Mouse (Mus musculus) heart, embryonic 13.5 days (tissue): ENCODE data around the gene Stim1. TPM values are rescaled to one million over a fixed set of nuclear protein-coding genes. Genes with fewer than 3 reads are reported as not detected.

ENCODE experiments used
- ATAC-seq: fragments of 200-750 bp; cut with Nextera tagmentation; 2 replicates; pipeline ENCODE4 v1.8.0; 2017; ENCODE audit warnings: moderate TSS enrichment; ENCODE audit not compliant: insufficient number of reproducible peaks, low FRiP score, low TSS enrichment; ENCODE audit errors: extremely low read depth
- H3K27ac ChIP-seq: fragments of 300-500 bp; sonication (generic); replicated peaks from 2 replicates; pipeline ENCODE4 v1.5.1; 2015; ENCODE audit warnings: moderate library complexity, mild to moderate bottlenecking, inconsistent platforms
- H3K27me3 ChIP-seq: fragments of 300-500 bp; sonication (generic); replicated peaks from 2 replicates; pipeline ENCODE4 v1.6.1; 2015; ENCODE audit warnings: mild to moderate bottlenecking, inconsistent platforms
- H3K36me3 ChIP-seq: fragments of 300-500 bp; sonication (generic); 2 replicates; pipeline ENCODE4 v1.6.1; 2015; ENCODE audit warnings: mild to moderate bottlenecking, inconsistent platforms
- H3K4me1 ChIP-seq: fragments of 300-500 bp; sonication (generic); 2 replicates; pipeline ENCODE4 v1.6.1; 2015; ENCODE audit warnings: inconsistent platforms
- H3K4me2 ChIP-seq: fragments of 300-500 bp; sonication (generic); 2 replicates; pipeline ENCODE4 v1.6.1; 2015; ENCODE audit warnings: inconsistent platforms, mild to moderate bottlenecking, moderate library complexity
- H3K4me3 ChIP-seq: fragments of 300-500 bp; sonication (generic); 2 replicates; pipeline ENCODE4 v1.5.1; 2015; ENCODE audit warnings: moderate library complexity, mild to moderate bottlenecking, inconsistent platforms
- H3K9ac ChIP-seq: fragments of 300-500 bp; sonication (generic); 2 replicates; pipeline ENCODE4 v1.6.1; 2015; ENCODE audit warnings: inconsistent platforms, mild to moderate bottlenecking, moderate library complexity
- H3K9me3 ChIP-seq: fragments of 300-500 bp; sonication (generic); 2 replicates; pipeline ENCODE4 v1.6.1; 2016; ENCODE audit warnings: inconsistent platforms
- WGBS: fragments of 180-500 bp; shearing (Covaris S2); methylation state at CpG from one replicate; pipeline ENCODE4 v1.1.7; 2015; ENCODE audit warnings: mixed read lengths; 5-methylcytosine and 5-hydroxymethylcytosine counted together
- polyA plus RNA-seq: library from polyadenylated mRNA; unstranded; fragments of >200 nt; fragmentation: Nextera tagmentation; extraction: Ambion mirVana; gene quantifications from 2 replicates; pipeline ENCODE4 v1.2.1, GENCODE M21; 2015

Stim1 gene
- polyA plus RNA-seq, 1 experiment from 2014 or later, result 13.0 TPM

GRCm38 (mm10) chr7:102239591-102239990 is 28.0 kb upstream of the Stim1 start:
- H3K27ac ChIP-seq, result no peak overlapping the region
- no peak overlapping the region for H3K4me3 ChIP-seq
- H3K4me2 ChIP-seq, result no peak overlapping the region
- peaks cover 29% of the 10 kb centered on the region for H3K4me1 ChIP-seq
- no peaks in the 10 kb centered on the region for H3K9me3 ChIP-seq
- ATAC-seq, result no peak
- peaks cover 80% of the 10 kb centered on the region for H3K36me3 ChIP-seq
- WGBS, result 73% methylated on average over 16 of the region's 16 CpGs
- H3K9ac ChIP-seq, result no peak overlapping the region
- H3K27me3 ChIP-seq, result no peaks in the 10 kb centered on the region

GRCm38 (mm10) chr7:102242371-102242770 is 25.2 kb upstream of the Stim1 start:
- Histone ChIP-seq H3K4me1 (peaks cover 56% of the 10 kb centered on the region), H3K27ac (no peak overlapping the region), H3K4me3 (no peak overlapping the region), H3K36me3 (peaks cover 52% of the 10 kb centered on the region), H3K4me2 (no peak overlapping the region), H3K9me3 (no peaks in the 10 kb centered on the region), H3K9ac (no peak overlapping the region), H3K27me3 (no peaks in the 10 kb centered on the region)
- no peak for ATAC-seq
- WGBS, result 72% methylated on average over 5 of the region's 5 CpGs

- ATAC-seq, result no peak
- H3K4me1 ChIP-seq, result peaks cover 62% of the 10 kb centered on the region
Measured at GRCm38 (mm10) chr7:102242917-102243316, 24.7 kb upstream of the Stim1 start.

GRCm38 (mm10) chr7:102243870-102244269 is 23.7 kb upstream of the Stim1 start:
- peaks cover 37% of the 10 kb centered on the region for H3K36me3 ChIP-seq
- H3K4me1 ChIP-seq, result peaks cover 71% of the 10 kb centered on the region
- H3K27me3 ChIP-seq, result no peaks in the 10 kb centered on the region
- no peak overlapping the region for H3K4me3 ChIP-seq
- WGBS, result 75% methylated on average over 2 of the region's 2 CpGs
- no peak overlapping the region for H3K27ac ChIP-seq
- no peak for ATAC-seq
- H3K9me3 ChIP-seq, result no peaks in the 10 kb centered on the region
- H3K4me2 ChIP-seq, result no peak overlapping the region
- H3K9ac ChIP-seq, result no peak overlapping the region

More at GRCm38 (mm10) chr7:102242917-102243316, 24.7 kb upstream of the Stim1 start:
- peaks cover 47% of the 10 kb centered on the region for H3K36me3 ChIP-seq
- no peak overlapping the region for H3K4me3 ChIP-seq
- 46% methylated on average over 3 of the region's 3 CpGs for WGBS
- no peak overlapping the region for H3K9ac ChIP-seq
- no peaks in the 10 kb centered on the region for H3K9me3 ChIP-seq
- H3K27ac ChIP-seq, result no peak overlapping the region
- no peak overlapping the region for H3K4me2 ChIP-seq
- no peaks in the 10 kb centered on the region for H3K27me3 ChIP-seq

GRCm38 (mm10) chr7:102244782-102245535 is 22.6 kb upstream of the Stim1 start:
- H3K27ac ChIP-seq, result peak overlapping the region; percentile 44; the same call in 1 of the 2 replicates
- peaks cover 26% of the 10 kb centered on the region for H3K36me3 ChIP-seq
- ATAC-seq, result no peak
- no peak overlapping the region for H3K4me3 ChIP-seq
- no peaks in the 10 kb centered on the region for H3K27me3 ChIP-seq
- peaks cover 76% of the 10 kb centered on the region for H3K4me1 ChIP-seq
- peak overlapping the region; percentile 11; the same call in 1 of the 2 replicates for H3K4me2 ChIP-seq
- no peaks in the 10 kb centered on the region for H3K9me3 ChIP-seq
- 81% methylated on average over 3 of the region's 3 CpGs for WGBS
- peak overlapping the region; percentile 12; the same call in 1 of the 2 replicates for H3K9ac ChIP-seq

- peaks cover 76% of the 10 kb centered on the region for H3K4me1 ChIP-seq
- peak overlapping the region; percentile 10; the same call in 1 of the 2 replicates for H3K4me3 ChIP-seq
- peaks cover 18% of the 10 kb centered on the region for H3K36me3 ChIP-seq
- H3K9ac ChIP-seq, result peak overlapping the region; percentile 95
- H3K27ac ChIP-seq, result peak overlapping the region; percentile 44
- no peaks in the 10 kb centered on the region for H3K27me3 ChIP-seq
- H3K9me3 ChIP-seq, result no peaks in the 10 kb centered on the region
- ATAC-seq, result no peak
- 0% methylated on average over 1 of the region's 1 CpGs for WGBS
- peak overlapping the region; percentile 78 for H3K4me2 ChIP-seq
Measured at GRCm38 (mm10) chr7:102245775-102246174, 21.8 kb upstream of the Stim1 start.

GRCm38 (mm10) chr7:102246265-102246664 is 21.3 kb upstream of the Stim1 start:
- Histone ChIP-seq H3K9me3 (no peaks in the 10 kb centered on the region), H3K4me1 (peaks cover 81% of the 10 kb centered on the region), H3K27ac (peak overlapping the region; percentile 44), H3K27me3 (no peaks in the 10 kb centered on the region), H3K4me2 (peak overlapping the region; percentile 78), H3K4me3 (peak overlapping the region; percentile 10; the same call in 1 of the 2 replicates), H3K9ac (peak overlapping the region; percentile 95), H3K36me3 (peaks cover 13% of the 10 kb centered on the region)
- no peak for ATAC-seq
- WGBS, result 54% methylated on average over 6 of the region's 6 CpGs

GRCm38 (mm10) chr7:102246956-102247797 is 20.4 kb upstream of the Stim1 start:
- peaks cover 4% of the 10 kb centered on the region for H3K36me3 ChIP-seq
- H3K4me2 ChIP-seq, result peak overlapping the region; percentile 78
- 0 out of 2 replicates have a peak overlapping the region, but pooled peaks have one; percentile 44 for H3K27ac ChIP-seq
- H3K9me3 ChIP-seq, result no peaks in the 10 kb centered on the region
- peaks cover 79% of the 10 kb centered on the region for H3K4me1 ChIP-seq
- no peaks in the 10 kb centered on the region for H3K27me3 ChIP-seq
- 51% methylated on average over 12 of the region's 12 CpGs for WGBS
- H3K4me3 ChIP-seq, result peak overlapping the region; percentile 91
- no peak for ATAC-seq
- H3K9ac ChIP-seq, result peak overlapping the region; percentile 95

GRCm38 (mm10) chr7:102248691-102249404 is 18.8 kb upstream of the Stim1 start:
- peak overlapping the region; percentile 78 for H3K4me2 ChIP-seq
- peaks cover 62% of the 10 kb centered on the region for H3K4me1 ChIP-seq
- ATAC-seq, result no peak
- H3K27me3 ChIP-seq, result no peaks in the 10 kb centered on the region
- H3K9ac ChIP-seq, result peak overlapping the region; percentile 95
- 14% methylated on average over 16 of the region's 16 CpGs for WGBS
- 0 out of 2 replicates have a peak, but pooled peaks cover 4% of the 10 kb centered on the region for H3K36me3 ChIP-seq
- peak overlapping the region; percentile 96 for H3K27ac ChIP-seq
- H3K4me3 ChIP-seq, result peak overlapping the region; percentile 91
- H3K9me3 ChIP-seq, result no peaks in the 10 kb centered on the region

GRCm38 (mm10) chr7:102249531-102249895 is 18.1 kb upstream of the Stim1 start:
- Histone ChIP-seq H3K36me3 (no peaks in the 10 kb centered on the region), H3K27ac (peak overlapping the region; percentile 96), H3K9ac (peak overlapping the region; percentile 95), H3K4me3 (peak overlapping the region; percentile 91), H3K27me3 (no peaks in the 10 kb centered on the region), H3K9me3 (no peaks in the 10 kb centered on the region), H3K4me2 (peak overlapping the region; percentile 78), H3K4me1 (peaks cover 56% of the 10 kb centered on the region)
- WGBS, result under 1% methylated on average over 23 of the region's 23 CpGs
- peak; percentile 17 for ATAC-seq
